Mouse (Mus musculus) neural tube, embryonic 11.5 days (tissue): ENCODE results near the gene Gm20388. TPM values are rescaled to one million over a fixed set of nuclear protein-coding genes. Genes with fewer than 3 reads are reported as not detected.

Experiments
- ATAC-seq: fragments of 200-750 bp; cut with Nextera tagmentation; 2 replicates; pipeline ENCODE4 v1.8.0; 2017; ENCODE audit warnings: moderate number of reproducible peaks, mild to moderate bottlenecking, moderate TSS enrichment, moderate library complexity; ENCODE audit not compliant: insufficient read depth, low FRiP score, low TSS enrichment
- DNase-seq: peaks from one replicate; pipeline ENCODE4 v3.0.0-alpha.2; 2015; ENCODE audit warnings: low spot score
- H3K27ac ChIP-seq: fragments of 300-500 bp; sonication (generic); 2 replicates; pipeline ENCODE4 v1.5.1; 2014; ENCODE audit warnings: low read depth, mild to moderate bottlenecking, low read length
- H3K27me3 ChIP-seq: fragments of 300-500 bp; sonication (generic); 2 replicates; pipeline ENCODE4 v1.6.1; 2014; ENCODE audit warnings: mild to moderate bottlenecking, low read length, mixed read lengths; ENCODE audit not compliant: control insufficient read depth, insufficient read depth
- H3K36me3 ChIP-seq: fragments of 300-500 bp; sonication (generic); 2 replicates; pipeline ENCODE4 v1.6.1; 2014; ENCODE audit warnings: mild to moderate bottlenecking, low read length, moderate library complexity, mixed read lengths; ENCODE audit not compliant: control insufficient read depth, insufficient read depth
- H3K4me1 ChIP-seq: fragments of 300-500 bp; sonication (generic); 2 replicates; pipeline ENCODE4 v1.6.1; 2014; ENCODE audit warnings: low read length, mixed read lengths; ENCODE audit not compliant: control insufficient read depth, insufficient read depth
- H3K4me2 ChIP-seq: fragments of 300-500 bp; sonication (generic); 2 replicates; pipeline ENCODE4 v1.6.1; 2014; ENCODE audit warnings: low read depth, mild to moderate bottlenecking, moderate library complexity
- H3K4me3 ChIP-seq: fragments of 300-500 bp; sonication (generic); 2 replicates; pipeline ENCODE4 v1.5.1; 2014; ENCODE audit warnings: low read depth, low read length
- H3K9ac ChIP-seq: fragments of 300-500 bp; sonication (generic); 2 replicates; pipeline ENCODE4 v1.6.1; 2014; ENCODE audit warnings: mild to moderate bottlenecking, low read length
- H3K9me3 ChIP-seq: fragments of 300-500 bp; sonication (generic); 2 replicates; pipeline ENCODE4 v1.6.1; 2016; ENCODE audit warnings: low read length; ENCODE audit not compliant: control insufficient read depth
- WGBS: fragments of 180-500 bp; shearing (Covaris S2); extraction: QIAGEN DNeasy Blood & Tissue Kit; methylation state at CpG from one replicate; pipeline ENCODE4 v1.1.7; 2014; 5-methylcytosine and 5-hydroxymethylcytosine counted together
- polyA plus RNA-seq: library from polyadenylated mRNA; unstranded; fragments of >200 nt; fragmentation: Nextera tagmentation; extraction: Ambion mirVana; gene quantifications from 2 replicates; pipeline ENCODE4 v1.2.1, GENCODE M21; 2014

Gm20388 gene
- polyA plus RNA-seq, 1 experiment from 2014 or later = not detected

GRCm38 (mm10) chr8:121148573-121149083, 1238.0 kb downstream of the Gm20388 start:
- Histone ChIP-seq H3K9me3 (no peaks in the 10 kb centered on the region), H3K4me2 (no peak overlapping the region), H3K27ac (no peak overlapping the region), H3K36me3 (no peaks in the 10 kb centered on the region), H3K9ac (no peak overlapping the region), H3K4me3 (no peak overlapping the region), H3K4me1 (no peaks in the 10 kb centered on the region), H3K27me3 (no peaks in the 10 kb centered on the region)
- ATAC-seq (no peak), DNase-seq (no peak)
- WGBS = 15% methylated on average over 8 of the region's 8 CpGs

GRCm38 (mm10) chr8:121152394-121152793, 1241.8 kb downstream of the Gm20388 start:
- H3K4me3 ChIP-seq = no peak overlapping the region
- WGBS = 73% methylated on average over 12 of the region's 12 CpGs
- no peaks in the 10 kb centered on the region for H3K36me3 ChIP-seq
- H3K4me1 ChIP-seq = no peaks in the 10 kb centered on the region
- H3K27me3 ChIP-seq = no peaks in the 10 kb centered on the region
- H3K4me2 ChIP-seq = no peak overlapping the region
- no peak overlapping the region for H3K9ac ChIP-seq
- H3K9me3 ChIP-seq = no peaks in the 10 kb centered on the region
- no peak overlapping the region for H3K27ac ChIP-seq
- no peak for DNase-seq
- ATAC-seq = no peak

DNA sequence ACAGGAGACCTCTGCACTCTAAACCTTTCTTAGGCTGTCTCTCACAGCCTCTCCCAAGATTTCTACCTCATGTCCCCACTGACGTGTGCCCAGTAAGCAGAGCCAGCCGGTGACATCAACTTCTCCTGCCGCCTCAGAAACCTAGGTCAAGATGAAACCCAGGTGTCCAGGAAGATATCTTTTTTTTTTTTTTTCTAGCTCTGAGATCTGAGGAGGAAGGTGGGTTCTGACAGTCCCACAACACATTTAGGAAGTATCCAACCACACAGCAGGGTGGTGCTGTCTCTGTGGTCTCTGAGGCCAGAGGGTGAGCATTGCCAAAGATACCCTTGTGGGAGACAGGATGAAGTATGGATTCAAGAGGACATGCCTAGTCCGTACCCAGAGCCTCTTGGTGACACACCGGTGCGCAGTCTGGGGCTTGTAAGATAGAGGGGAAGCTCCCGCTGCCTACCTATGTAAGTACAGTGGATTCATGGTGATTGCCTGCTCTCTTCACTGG, 1246.4 kb downstream of the Gm20388 start:
- Histone ChIP-seq H3K4me1 (no peaks in the 10 kb centered on the region), H3K9ac (no peak overlapping the region), H3K9me3 (no peaks in the 10 kb centered on the region), H3K27me3 (no peaks in the 10 kb centered on the region), H3K4me2 (no peak overlapping the region), H3K4me3 (no peak overlapping the region), H3K27ac (no peak overlapping the region), H3K36me3 (no peaks in the 10 kb centered on the region)
- DNase-seq = no peak
- WGBS = 92% methylated on average over 7 of the region's 7 CpGs
- no peak for ATAC-seq

GRCm38 (mm10) chr8:121158812-121159211, 1248.2 kb downstream of the Gm20388 start:
- ATAC-seq (no peak), DNase-seq (no peak)
- H3K36me3 ChIP-seq = no peaks in the 10 kb centered on the region
- H3K4me1 ChIP-seq = no peaks in the 10 kb centered on the region
- no peak overlapping the region for H3K4me2 ChIP-seq
- no peaks in the 10 kb centered on the region for H3K9me3 ChIP-seq
- no peak overlapping the region for H3K4me3 ChIP-seq
- H3K27me3 ChIP-seq = no peaks in the 10 kb centered on the region
- no peak overlapping the region for H3K27ac ChIP-seq
- H3K9ac ChIP-seq = no peak overlapping the region
- WGBS = 86% methylated on average over 13 of the region's 13 CpGs

DNA sequence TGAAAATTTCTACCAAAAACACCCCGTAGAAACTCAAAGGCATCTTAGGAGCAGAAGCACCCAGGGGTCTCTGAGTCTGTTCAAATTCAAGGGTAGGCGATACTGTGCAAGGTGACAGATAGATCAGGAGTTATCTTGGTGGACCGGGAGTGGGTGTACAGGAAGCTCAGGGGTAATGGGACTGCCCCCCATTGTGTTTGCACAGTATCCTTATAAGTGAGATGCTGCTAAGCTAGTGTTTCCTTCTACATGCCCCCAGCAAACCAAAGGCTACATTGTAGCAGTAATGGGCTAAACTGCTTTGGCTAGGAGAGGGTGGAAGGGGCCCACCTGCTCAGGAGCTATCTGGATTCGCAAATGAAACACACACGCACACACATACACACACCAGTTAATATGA, 1250.8 kb downstream of the Gm20388 start:
- WGBS = 92% methylated on average over 5 of the region's 5 CpGs
- Histone ChIP-seq H3K27me3 (no peaks in the 10 kb centered on the region), H3K4me1 (0 out of 2 replicates have a peak, but pooled peaks cover 2% of the 10 kb centered on the region), H3K4me2 (no peak overlapping the region), H3K9me3 (no peaks in the 10 kb centered on the region), H3K36me3 (no peaks in the 10 kb centered on the region), H3K9ac (no peak overlapping the region), H3K4me3 (no peak overlapping the region), H3K27ac (no peak overlapping the region)
- DNase-seq (no peak), ATAC-seq (no peak)

GRCm38 (mm10) chr8:121162413-121162812, 1251.8 kb downstream of the Gm20388 start:
- Histone ChIP-seq H3K9ac (no peak overlapping the region), H3K27me3 (no peaks in the 10 kb centered on the region), H3K4me1 (0 out of 2 replicates have a peak, but pooled peaks cover 2% of the 10 kb centered on the region), H3K4me3 (no peak overlapping the region), H3K9me3 (no peaks in the 10 kb centered on the region), H3K27ac (no peak overlapping the region), H3K36me3 (no peaks in the 10 kb centered on the region), H3K4me2 (no peak overlapping the region)
- no peak for DNase-seq
- WGBS = 83% methylated on average over 4 of the region's 4 CpGs
- ATAC-seq = no peak

DNA sequence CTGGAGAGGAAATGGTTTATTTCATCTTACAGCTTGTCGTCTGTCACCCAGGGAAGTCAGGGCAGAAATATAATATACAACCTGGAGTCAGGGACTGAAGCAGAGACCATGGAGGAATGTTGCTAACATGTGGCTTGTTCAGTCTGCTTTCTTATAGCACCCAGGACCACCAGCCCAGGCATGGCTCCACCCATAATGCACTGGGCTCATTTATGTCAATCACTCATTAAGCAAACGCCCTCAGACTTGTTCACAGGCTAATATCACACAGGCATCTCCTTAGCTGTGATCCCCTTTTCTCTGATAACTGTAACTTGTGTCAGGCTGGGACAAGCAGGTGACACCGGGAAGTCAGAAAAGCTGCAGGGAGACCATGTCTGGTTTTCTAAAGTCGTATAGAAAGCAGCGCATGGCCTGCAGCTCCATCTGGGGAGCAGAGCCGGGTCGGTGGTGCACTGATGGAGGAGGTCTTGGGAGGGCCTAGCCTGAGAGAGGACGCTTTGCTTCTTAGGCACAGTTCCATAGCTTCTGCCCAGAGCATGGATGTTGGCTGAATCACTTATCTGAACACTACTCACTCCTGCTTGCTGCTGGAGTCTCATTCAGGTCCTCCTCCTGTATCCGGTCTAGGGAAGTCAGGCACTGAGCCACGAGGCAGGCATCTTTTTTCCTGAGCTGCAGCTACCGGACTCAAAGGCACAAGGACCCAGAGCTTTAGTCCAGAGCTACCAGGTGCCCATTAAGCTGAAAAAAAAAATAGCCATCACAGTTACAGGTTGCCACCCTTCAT, 1252.5 kb downstream of the Gm20388 start:
- Histone ChIP-seq H3K9me3 (no peaks in the 10 kb centered on the region), H3K4me1 (0 out of 2 replicates have a peak, but pooled peaks cover 2% of the 10 kb centered on the region), H3K36me3 (no peaks in the 10 kb centered on the region), H3K27ac (no peak overlapping the region), H3K9ac (no peak overlapping the region), H3K4me2 (no peak overlapping the region), H3K4me3 (no peak overlapping the region), H3K27me3 (no peaks in the 10 kb centered on the region)
- ATAC-seq = no peak
- WGBS = 77% methylated on average over 11 of the region's 11 CpGs
- DNase-seq = no peak

DNA sequence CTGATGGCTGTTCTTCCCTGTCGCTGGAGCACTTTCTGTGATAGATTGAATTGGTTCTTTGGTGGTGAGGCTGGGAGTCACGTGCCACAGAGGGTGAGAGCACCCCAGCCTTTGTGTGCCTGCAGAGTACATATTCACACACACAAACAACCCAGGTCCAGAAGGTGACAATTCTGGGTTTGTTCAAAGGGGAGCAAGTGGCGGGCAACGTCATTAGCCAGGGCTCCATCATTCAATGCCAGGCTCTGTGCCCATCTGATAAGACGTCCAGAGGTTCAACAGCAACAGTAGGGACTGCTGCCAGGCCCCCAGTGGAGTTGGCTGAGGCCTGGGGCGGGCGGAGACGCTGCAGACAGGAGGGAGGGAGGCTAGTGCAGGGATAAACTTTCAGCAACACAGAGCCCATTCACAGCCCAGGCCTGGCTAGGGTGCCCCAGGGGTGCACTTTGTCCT, 1253.4 kb downstream of the Gm20388 start:
- H3K36me3 ChIP-seq = no peaks in the 10 kb centered on the region
- DNase-seq (no peak), ATAC-seq (no peak)
- WGBS = 65% methylated on average over 8 of the region's 8 CpGs
- H3K4me2 ChIP-seq = no peak overlapping the region
- H3K9ac ChIP-seq = no peak overlapping the region
- H3K9me3 ChIP-seq = no peaks in the 10 kb centered on the region
- no peak overlapping the region for H3K4me3 ChIP-seq
- H3K27me3 ChIP-seq = no peaks in the 10 kb centered on the region
- no peak overlapping the region for H3K27ac ChIP-seq
- H3K4me1 ChIP-seq = 0 out of 2 replicates have a peak, but pooled peaks cover 2% of the 10 kb centered on the region

DNA sequence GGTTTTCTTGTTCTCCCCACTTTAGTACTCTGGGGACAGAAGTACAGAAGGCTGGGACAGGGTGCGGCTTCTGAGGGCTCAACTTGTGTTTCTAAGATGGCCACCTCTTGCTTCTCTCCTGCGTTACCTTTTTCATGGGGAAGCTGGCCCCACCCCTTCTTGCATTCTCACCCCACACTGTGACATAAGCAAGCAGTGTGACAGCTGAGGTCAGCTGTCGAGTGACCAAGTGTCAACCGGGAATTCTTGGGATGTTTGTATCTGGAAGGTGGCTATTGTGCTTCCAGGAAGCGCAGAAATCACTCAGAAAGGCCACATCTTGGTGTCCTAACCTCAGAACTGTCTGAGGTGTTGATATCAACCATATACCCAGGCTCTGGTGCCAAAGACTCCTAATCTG, 1257.4 kb downstream of the Gm20388 start:
- ATAC-seq (no peak), DNase-seq (no peak)
- Histone ChIP-seq H3K27ac (no peak overlapping the region), H3K4me1 (peaks cover 9% of the 10 kb centered on the region), H3K4me2 (no peak overlapping the region), H3K9ac (no peak overlapping the region), H3K36me3 (no peaks in the 10 kb centered on the region), H3K9me3 (no peaks in the 10 kb centered on the region), H3K4me3 (no peak overlapping the region), H3K27me3 (no peaks in the 10 kb centered on the region)
- 75% methylated on average over 5 of the region's 5 CpGs for WGBS
